Mouse (Mus musculus) embryonic fibroblast, embryonic 13.5 days (primary cell): ENCODE data around the gene Cdkal1.

ENCODE experiments used
- CTCF ChIP-seq: IDR thresholded peaks from 2 replicates; pipeline ENCODE4 v1.5.1; 2011; ENCODE audit warnings: mild to moderate bottlenecking, control low read depth, low read length, moderate library complexity, borderline replicate concordance; ENCODE audit not compliant: insufficient read depth
- POLR2A ChIP-seq: IDR thresholded peaks from 2 replicates; pipeline ENCODE4 v1.6.1; 2011; ENCODE audit warnings: low read depth, mild to moderate bottlenecking, control low read depth, low read length, moderate library complexity

DNA sequence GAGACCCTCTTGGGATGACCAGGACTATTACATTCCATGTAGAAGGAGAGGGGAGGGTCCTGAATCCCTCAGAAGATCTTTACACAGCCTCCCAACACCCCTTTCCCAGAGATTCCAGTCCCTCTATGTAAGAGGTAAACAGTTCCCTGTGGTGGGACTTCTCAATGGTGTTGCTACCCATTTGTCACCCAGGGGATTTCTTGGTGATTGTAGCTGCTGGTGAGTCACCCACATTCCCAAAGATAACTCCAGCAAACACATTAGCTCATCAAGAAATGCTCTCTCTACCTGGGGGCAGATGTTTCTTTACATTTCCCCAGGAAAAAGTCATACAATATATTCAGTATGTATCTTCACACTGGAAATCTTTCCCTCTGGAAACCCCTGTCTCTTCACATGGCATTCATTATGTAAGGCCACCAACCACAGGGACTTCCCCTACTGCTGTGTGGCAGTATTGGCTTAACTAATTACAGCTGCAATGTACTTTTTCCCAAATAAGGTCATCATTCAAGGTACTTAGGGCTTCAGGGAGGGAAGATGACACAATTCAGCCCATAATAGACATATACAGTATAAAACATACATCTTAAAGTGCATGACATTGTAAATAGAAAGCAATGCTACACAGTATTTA is 636.8 kb downstream of the Cdkal1 start:
- TF ChIP-seq POLR2A: no peak
- TF ChIP-seq CTCF: no peak
